Mouse (Mus musculus) MN1 (cell line): Measurements from ENCODE around the gene Fiz1.
"Not testable (repeated sequence)": the region's sequence is repeated elsewhere in the genome, so short reads cannot be mapped to it uniquely, and the experiment has no call there.

Experiments
- DNase-seq: peaks from one replicate; pipeline ENCODE4 v3.0.0-alpha.2; 2016; ENCODE audit warnings: low spot score

The Fiz1 gene

DNA sequence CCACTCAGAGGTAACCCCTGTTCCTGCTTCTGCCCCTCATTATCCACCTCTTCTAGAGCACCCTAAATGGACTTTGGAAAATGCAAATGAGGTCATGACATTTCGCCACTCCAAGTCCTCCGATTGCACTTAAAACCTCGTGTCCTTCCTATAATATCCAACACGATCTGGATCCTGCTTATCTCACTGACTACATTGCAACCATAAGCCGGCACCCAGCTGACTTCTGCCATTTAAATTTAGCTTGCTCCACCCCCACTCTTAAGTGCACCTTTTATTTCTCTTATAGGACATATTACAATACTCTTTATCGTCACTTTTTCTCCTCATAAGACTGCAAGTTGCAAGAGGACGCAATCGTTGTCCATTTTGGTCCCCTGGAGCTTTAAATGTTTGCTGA lies 23.0 kb upstream of the Fiz1 start:
- DNase-seq: no peak

GRCm38 (mm10) chr7:5037026-5037425 lies 22.5 kb upstream of the Fiz1 start:
- no peak for DNase-seq

DNA sequence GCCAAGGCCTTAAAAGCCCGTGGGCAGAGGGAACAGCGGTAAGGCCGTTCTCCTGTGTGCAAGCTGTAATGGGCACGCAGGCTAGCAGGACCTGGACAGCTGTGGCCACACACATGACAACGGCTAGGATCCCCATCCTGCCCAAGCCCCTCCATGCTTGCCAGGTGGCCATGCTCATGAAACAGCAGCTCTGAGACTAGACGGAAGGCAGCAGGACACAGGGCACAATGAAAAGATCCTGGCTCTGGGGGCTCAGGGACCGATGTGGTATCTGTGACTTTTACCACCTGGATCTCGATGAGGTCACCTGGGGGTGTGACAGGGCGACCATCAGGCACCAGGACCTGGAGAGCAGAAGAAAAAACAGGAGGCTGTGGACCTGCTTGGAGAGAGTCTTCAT lies 21.6 kb upstream of the Fiz1 start:
- DNase-seq: no peak

DNA sequence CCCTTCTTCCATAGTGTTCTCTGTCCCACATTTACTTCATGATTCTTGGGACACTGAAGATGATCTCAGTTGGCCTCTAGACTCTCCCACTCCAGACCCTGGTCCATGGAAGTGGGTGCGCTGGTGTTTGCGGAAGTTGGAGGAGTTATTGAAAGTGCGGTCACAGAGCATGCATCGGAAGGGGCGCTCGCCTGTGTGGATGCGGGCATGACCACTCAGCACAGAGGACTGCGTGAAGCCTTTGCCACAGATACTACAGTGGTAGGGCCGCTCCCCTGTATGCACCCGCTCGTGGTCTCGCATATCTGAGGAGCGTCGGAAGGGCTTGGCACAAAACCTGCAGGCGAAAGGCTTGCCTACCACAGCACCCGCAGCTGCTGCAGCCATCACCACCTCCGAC lies 21.1 kb upstream of the Fiz1 start:
- no peak for DNase-seq

GRCm38 (mm10) chr7:5033818-5034217 lies 19.3 kb upstream of the Fiz1 start, which contains the start of gene 4632433K11Rik:
TSS of gene 4632433K11Rik (plus strand) at chr7:5034118.
- DNase-seq: no peak

DNA sequence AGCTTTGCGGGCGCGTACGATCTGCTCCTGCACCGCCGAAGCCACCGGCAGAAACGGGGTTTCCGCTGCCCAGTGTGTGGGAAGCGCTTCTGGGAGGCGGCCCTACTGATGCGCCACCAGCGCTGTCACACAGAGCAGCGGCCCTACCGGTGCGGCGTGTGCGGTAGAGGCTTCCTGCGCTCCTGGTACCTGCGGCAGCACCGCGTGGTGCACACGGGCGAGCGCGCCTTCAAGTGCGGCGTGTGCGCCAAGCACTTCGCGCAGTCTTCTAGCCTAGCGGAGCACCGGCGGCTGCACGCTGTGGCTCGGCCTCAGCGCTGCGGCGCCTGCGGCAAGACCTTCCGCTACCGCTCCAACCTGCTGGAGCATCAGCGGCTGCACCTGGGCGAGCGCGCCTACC lies 17.0 kb upstream of the Fiz1 start:
- no peak for DNase-seq

- DNase-seq: no peak
Observed at GRCm38 (mm10) chr7:5030554-5031275, 16.2 kb upstream of the Fiz1 start.

GRCm38 (mm10) chr7:5029946-5030345 lies 15.4 kb upstream of the Fiz1 start:
- DNase-seq: no peak

- no peak for DNase-seq
Observed at GRCm38 (mm10) chr7:5029543-5029942, 15.0 kb upstream of the Fiz1 start.

DNA sequence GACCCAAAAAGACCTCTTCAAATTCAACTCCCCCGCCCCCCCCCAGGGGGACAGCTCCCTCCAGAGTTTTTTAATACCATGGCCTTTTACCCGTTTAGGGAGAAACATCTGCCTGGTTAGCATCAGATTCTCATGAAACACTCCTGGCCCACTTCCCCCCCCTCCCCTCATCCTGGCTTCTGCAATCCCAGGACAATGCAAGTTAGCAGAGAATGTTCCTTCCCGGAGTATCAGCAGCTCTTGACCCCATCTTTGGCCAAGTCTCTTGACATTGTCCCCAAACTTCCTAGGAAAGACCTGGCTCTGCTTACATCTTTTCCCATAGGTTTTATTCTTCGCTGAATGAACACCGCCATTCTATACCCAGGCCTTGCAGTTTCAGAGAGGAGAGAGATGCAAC lies 6.7 kb upstream of the Fiz1 start:
- DNase-seq: no peak

- DNase-seq: no peak
Observed at GRCm38 (mm10) chr7:5020685-5021084, 6.2 kb upstream of the Fiz1 start.

- peak; percentile 97 for DNase-seq
Observed at GRCm38 (mm10) chr7:5020000-5020681, 5.6 kb upstream of the Fiz1 start, which contains the start of the genes Zfp865 and Ccdc106. TSS of gene Zfp865 (plus strand) at chr7:5020376. TSS of gene Ccdc106 (plus strand) at chr7:5020553.

GRCm38 (mm10) chr7:5019576-5019975 lies 5.1 kb upstream of the Fiz1 start:
- not testable (repeated sequence) for DNase-seq

DNA sequence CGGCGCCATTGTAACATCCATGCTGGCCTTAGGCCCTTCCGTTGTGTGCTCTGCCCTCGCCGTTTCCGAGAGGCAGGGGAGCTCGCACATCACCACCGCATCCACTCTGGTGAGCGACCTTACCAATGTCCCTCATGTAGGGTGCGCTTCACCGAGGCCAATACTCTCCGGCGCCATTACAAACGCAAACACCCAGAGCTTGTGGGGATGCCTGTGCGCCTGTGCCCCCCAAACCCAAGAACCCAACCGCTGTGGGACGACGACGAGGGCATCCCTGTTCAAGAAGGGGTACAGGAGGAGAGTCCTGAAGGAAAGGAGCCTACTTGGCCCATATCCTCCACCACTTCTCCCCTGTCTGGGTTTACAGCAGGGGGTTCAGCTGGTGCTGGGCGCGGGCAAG lies 3.4 kb upstream of the Fiz1 start:
- DNase-seq: no peak

GRCm38 (mm10) chr7:5017352-5017751 lies 2.9 kb upstream of the Fiz1 start:
- DNase-seq: no peak

DNA sequence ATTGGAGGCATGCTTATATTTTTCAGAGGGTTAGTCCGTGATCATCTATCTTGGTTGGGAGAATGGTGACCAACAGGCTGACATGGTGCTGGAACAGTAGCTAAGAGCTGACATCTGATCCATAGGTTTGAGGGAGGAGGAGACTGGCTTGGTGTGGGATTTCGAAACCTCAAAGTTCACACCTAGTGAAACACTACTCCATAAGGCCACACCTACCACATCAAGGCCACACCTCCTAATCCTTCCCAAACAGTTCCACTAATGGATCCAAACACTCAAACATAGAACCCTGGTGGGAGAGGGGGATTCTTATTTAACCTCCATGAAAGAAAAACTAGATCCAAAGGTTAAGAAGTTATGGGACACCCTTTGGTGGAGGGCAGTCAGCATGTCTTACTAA lies 2.4 kb upstream of the Fiz1 start:
- DNase-seq: no peak

GRCm38 (mm10) chr7:5016057-5016456 lies 1.6 kb upstream of the Fiz1 start:
- DNase-seq: no peak

- peak; percentile 91 for DNase-seq
Observed at GRCm38 (mm10) chr7:5015118-5016001, 863 bp upstream of the Fiz1 start, which contains the start of gene Gm44973. TSS of gene Gm44973 (plus strand) at chr7:5015496.

- no peak for DNase-seq
Observed at GRCm38 (mm10) chr7:5012681-5013513, 1.6 kb downstream of the Fiz1 start.

- DNase-seq: no peak
Observed at GRCm38 (mm10) chr7:5008229-5008628, 6.3 kb downstream of the Fiz1 start.

DNA sequence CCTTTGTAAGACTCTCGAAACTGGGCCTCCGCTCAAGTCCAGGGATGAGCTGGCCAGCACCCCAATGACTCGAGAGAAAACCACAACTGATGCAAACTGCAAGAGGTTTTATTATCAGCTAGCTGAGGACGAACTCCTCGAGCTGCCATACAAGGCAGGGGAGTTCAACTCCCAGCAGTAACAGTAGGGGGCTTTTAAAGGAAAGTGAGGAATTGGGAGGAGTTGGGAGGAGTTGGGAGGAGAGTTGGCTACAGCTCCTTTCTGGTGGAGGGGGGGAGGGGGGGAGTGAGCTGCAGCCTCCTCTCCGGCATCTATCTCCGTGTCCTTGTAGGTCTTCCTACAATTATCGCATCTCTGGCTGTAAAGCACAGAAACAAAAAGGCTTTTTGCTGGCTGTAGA lies 11.6 kb downstream of the Fiz1 start:
- DNase-seq: not testable (repeated sequence)

- DNase-seq: no peak
Observed at GRCm38 (mm10) chr7:4999876-5000275, 14.6 kb downstream of the Fiz1 start.
